Mouse (Mus musculus) MEL (cell line): ENCODE results near the gene Wipf1. TPM values are rescaled to one million over a fixed set of nuclear protein-coding genes. Genes with fewer than 3 reads are reported as not detected.

Experiments used
- DNase-seq: peaks from one replicate; pipeline ENCODE4 v3.0.0; 2011; ENCODE audit warnings: low read depth, low spot score
- H3K27ac ChIP-seq: 2 replicates; pipeline ENCODE4 v1.5.1; 2012; ENCODE audit warnings: low read depth, mild to moderate bottlenecking, control low read depth, low read length, moderate library complexity; ENCODE audit not compliant: control insufficient read depth
- H3K27me3 ChIP-seq, 2 experiments: fragments of 150-350 bp in 1 of 2; sonication (generic) in 1 of 2; 2 replicates each; pipeline ENCODE4 v1.6.1; 2012; ENCODE audit warnings: low read length in 2 of 2, mild to moderate bottlenecking in 2 of 2, improper control_type of control experiment in 1 of 2, moderate library complexity in 1 of 2; ENCODE audit not compliant: insufficient read depth in 2 of 2, control insufficient read depth in 1 of 2
- H3K36me3 ChIP-seq, 2 experiments: 2 replicates each; pipeline ENCODE4 v1.6.1; 2012 to 2014; ENCODE audit warnings: low read length in 2 of 2, improper control_type of control experiment in 1 of 2, inconsistent platforms in 1 of 2, mild to moderate bottlenecking in 1 of 2; ENCODE audit not compliant: insufficient read depth in 2 of 2, control insufficient read depth in 1 of 2
- H3K4me1 ChIP-seq, 2 experiments: fragments of 150-350 bp in 1 of 2; sonication (generic) in 1 of 2; 2 replicates each; pipeline ENCODE4 v1.6.1; 2012; ENCODE audit warnings: low read length in 2 of 2, improper control_type of control experiment in 1 of 2, mild to moderate bottlenecking in 1 of 2; ENCODE audit not compliant: insufficient read depth in 2 of 2, control insufficient read depth in 1 of 2
- H3K4me3 ChIP-seq, 2 experiments: fragments of 150-350 bp in 1 of 2; sonication (generic) in 1 of 2; 2 replicates each; pipeline ENCODE4 v1.5.1; 2012; ENCODE audit warnings: low read depth in 2 of 2, low read length in 2 of 2, mild to moderate bottlenecking in 2 of 2, moderate library complexity in 2 of 2, control low read depth in 1 of 2, improper control_type of control experiment in 1 of 2; ENCODE audit not compliant: control insufficient read depth in 1 of 2, insufficient read depth in 1 of 2
- H3K79me2 ChIP-seq: 2 replicates; pipeline ENCODE4 v1.6.1; 2012; ENCODE audit warnings: mild to moderate bottlenecking, low read length, moderate library complexity; ENCODE audit not compliant: control insufficient read depth, poor library complexity, insufficient read depth
- H3K9ac ChIP-seq: 2 replicates; pipeline ENCODE4 v1.6.1; 2012; ENCODE audit warnings: low read depth, mild to moderate bottlenecking, control low read depth, low read length, moderate library complexity; ENCODE audit not compliant: control insufficient read depth, poor library complexity, severe bottlenecking
- H3K9me3 ChIP-seq: fragments of 150-350 bp; sonication (generic); replicated peaks from 2 replicates; pipeline ENCODE4 v1.6.1; 2012; ENCODE audit warnings: mild to moderate bottlenecking, low read length, improper control_type of control experiment, moderate library complexity; ENCODE audit not compliant: insufficient read depth
- CHD2 ChIP-seq: IDR thresholded peaks from 2 replicates; pipeline ENCODE4 v1.6.1; 2011; ENCODE audit warnings: low read length, improper control_type of control experiment
- HCFC1 ChIP-seq: IDR thresholded peaks from 2 replicates; pipeline ENCODE4 v1.6.1; 2012; ENCODE audit warnings: low read depth, mild to moderate bottlenecking, inconsistent platforms, low read length, improper control_type of control experiment, moderate library complexity
- KAT2A ChIP-seq: conservative IDR thresholded peaks from 2 replicates; pipeline ENCODE4 v1.6.1; 2012; ENCODE audit warnings: low read depth, low read length, improper control_type of control experiment, inconsistent platforms
- MAZ ChIP-seq: IDR thresholded peaks from 2 replicates; pipeline ENCODE4 v1.6.1; 2012; ENCODE audit warnings: low read depth, mild to moderate bottlenecking, inconsistent platforms, low read length, improper control_type of control experiment
- MEF2A ChIP-seq: IDR thresholded peaks from 2 replicates; pipeline ENCODE4 v1.6.1; 2014; ENCODE audit warnings: low read depth, mild to moderate bottlenecking, inconsistent platforms, low read length, improper control_type of control experiment; ENCODE audit not compliant: poor library complexity, insufficient replicate concordance, severe bottlenecking; ENCODE audit errors: extremely low read depth
- MXI1 ChIP-seq: IDR thresholded peaks from 2 replicates; pipeline ENCODE4 v1.6.1; 2011; ENCODE audit warnings: mild to moderate bottlenecking, low read depth, low read length, improper control_type of control experiment
- POLR2AphosphoS2 ChIP-seq: IDR thresholded peaks from 2 replicates; pipeline ENCODE4 v1.6.1; 2011; ENCODE audit warnings: low read length, improper control_type of control experiment
- TBP ChIP-seq: IDR thresholded peaks from 2 replicates; pipeline ENCODE4 v1.8.0; 2011; ENCODE audit warnings: low read depth, low read length, improper control_type of control experiment
- TCF12 ChIP-seq: IDR thresholded peaks from 2 replicates; pipeline ENCODE4 v1.6.1; 2014; ENCODE audit warnings: low read depth, mild to moderate bottlenecking, inconsistent platforms, low read length, improper control_type of control experiment, moderate library complexity
- USF1 ChIP-seq: IDR thresholded peaks from 2 replicates; pipeline ENCODE4 v1.6.1; 2014; ENCODE audit warnings: low read depth, mild to moderate bottlenecking, inconsistent platforms, low read length, improper control_type of control experiment, moderate library complexity
- USF2 ChIP-seq, 2 experiments: IDR thresholded peaks; 2 replicates each; pipeline ENCODE4 v1.6.1; 2011 to 2012; ENCODE audit warnings: improper control_type of control experiment in 2 of 2, low read length in 2 of 2, borderline replicate concordance in 1 of 2, inconsistent platforms in 1 of 2, low read depth in 1 of 2, mild to moderate bottlenecking in 1 of 2; ENCODE audit not compliant: insufficient read depth in 1 of 2
- ZC3H11A ChIP-seq: IDR thresholded peaks from 2 replicates; pipeline ENCODE4 v1.6.1; 2012; ENCODE audit warnings: low read depth, mild to moderate bottlenecking, inconsistent platforms, low read length, improper control_type of control experiment
- polyA plus RNA-seq, 2 experiments: library from polyadenylated mRNA; stranded (reverse) in 1 of 2; unstranded in 1 of 2; fragments of >175 nt in 1 of 2; fragments of >200 nt in 1 of 2; gene quantifications; 2 replicates each; pipeline versions ENCODE4 v1.2.1 to v1.2.4; 2012; ENCODE audit warnings: low replicate concordance in 2 of 2, low read depth in 1 of 2; ENCODE audit not compliant: insufficient read length in 2 of 2, insufficient read depth in 1 of 2, missing spikeins in 1 of 2
- total RNA-seq: library from RNA; depleted of rRNA; stranded (reverse); fragments of 300-350 nt; gene quantifications from 2 replicates; pipeline ENCODE4 v1.2.3, GENCODE M21; 2012

Gene Wipf1
- total and polyA plus RNA-seq, 3 experiments: 5.2 to 83.9 (median 27.1) TPM

- no peak overlapping the region for H3K9ac ChIP-seq
- H3K27me3 ChIP-seq: no peaks in the 10 kb centered on the region; a peak in 1 of 4 replicates
- no peak for DNase-seq
- H3K36me3 ChIP-seq: peaks cover 0 to 2% of the 10 kb centered on the region in 2 experiments; a peak in 1 of 4 replicates
- H3K79me2 ChIP-seq: no peaks in the 10 kb centered on the region
- peaks cover 0 to 10% of the 10 kb centered on the region in 2 experiments; a peak in 1 of 4 replicates for H3K4me1 ChIP-seq
- H3K27ac ChIP-seq: no peak overlapping the region
- no peak overlapping the region for H3K4me3 ChIP-seq
- H3K9me3 ChIP-seq: no peaks in the 10 kb centered on the region
- TF ChIP-seq TCF12 (no peak), MAZ (no peak), MEF2A (no peak), MXI1 (no peak)
Measured at GRCm38 (mm10) chr2:73518311-73518710, 11.2 kb downstream of the Wipf1 start.

- Histone ChIP-seq H3K4me1 (peaks cover 0 to 5% of the 10 kb centered on the region in 2 experiments; a peak in 1 of 4 replicates), H3K36me3 (no peaks in the 10 kb centered on the region), H3K27ac (no peak overlapping the region), H3K4me3 (no peak overlapping the region), H3K79me2 (no peaks in the 10 kb centered on the region), H3K27me3 (peaks cover 0 to 3% of the 10 kb centered on the region in 2 experiments; a peak in 2 of 4 replicates), H3K9ac (no peak overlapping the region), H3K9me3 (no peaks in the 10 kb centered on the region)
- TF ChIP-seq HCFC1 (peak; percentile 75), USF2 (IDR thresholded peaks at IDR 0.05; ENCODE audit: borderline replicate concordance in 1 of 2, insufficient read depth in 1 of 2, low read depth in 1 of 2, low read length in 2 of 2) (peak in 1 of 2 experiments; percentile 62; a peak in 1 of 4 replicates), USF1 (peak; percentile 86), KAT2A (peak; percentile 31; the same call in 1 of the 2 replicates), POLR2AphosphoS2 (no peak)
- DNase-seq: no peak
Measured at GRCm38 (mm10) chr2:73514178-73514577, 15.4 kb downstream of the Wipf1 start.

- Histone ChIP-seq H3K36me3 (no peaks in the 10 kb centered on the region), H3K27me3 (peaks cover 0 to 3% of the 10 kb centered on the region in 2 experiments; a peak in 2 of 4 replicates), H3K4me3 (no peak overlapping the region), H3K9me3 (no peaks in the 10 kb centered on the region), H3K79me2 (no peaks in the 10 kb centered on the region), H3K4me1 (peaks cover 0 to 5% of the 10 kb centered on the region in 2 experiments; a peak in 1 of 4 replicates), H3K27ac (no peak overlapping the region), H3K9ac (no peak overlapping the region)
- no peak for DNase-seq
- TF ChIP-seq TBP (no peak), ZC3H11A (no peak), CHD2 (no peak)
Measured at GRCm38 (mm10) chr2:73513204-73513749, 16.3 kb downstream of the Wipf1 start.
